Mouse (Mus musculus): ENCODE measurements around the gene Gm45062. TPM values are rescaled to one million over a fixed set of nuclear protein-coding genes. Genes with fewer than 3 reads are reported as not detected.

Gm45062 gene
- polyA plus RNA-seq, 1 experiment from 2014 or later, result 4.2 TPM

DNA sequence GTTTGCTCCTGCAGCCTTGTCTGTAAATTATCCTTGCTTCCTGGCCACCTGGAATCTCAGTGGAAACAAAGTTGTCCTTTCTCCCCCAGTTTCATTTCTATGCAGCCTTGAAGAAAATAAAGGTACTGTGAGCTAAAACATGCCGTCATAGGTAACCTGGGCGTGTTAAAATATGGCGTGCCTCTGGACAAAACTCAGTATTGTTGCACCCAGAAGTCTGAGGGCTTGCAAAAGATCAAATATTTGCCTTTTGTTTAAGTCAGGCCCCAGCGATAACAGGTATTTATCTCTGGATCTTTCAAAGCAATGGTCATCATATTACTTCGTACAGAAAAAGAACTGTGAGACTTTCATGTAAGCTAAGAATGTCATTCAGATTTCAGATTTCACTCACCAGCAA is 206.7 kb downstream of the Gm45062 start:
- no peaks in the 10 kb centered on the region for H3K36me3 ChIP-seq (ENCODE audit: control insufficient read depth, insufficient read depth, low read length)
- H3K9me3 ChIP-seq (ENCODE audit: control insufficient read depth, low read length), result no peaks in the 10 kb centered on the region
- H3K4me2 ChIP-seq (ENCODE audit: low read length), result no peak overlapping the region
- no peak overlapping the region for H3K4me3 ChIP-seq (ENCODE audit: control insufficient read depth in 1 of 2, insufficient read depth in 1 of 2, low read depth in 1 of 2, low read length in 2 of 2)
- H3K27me3 ChIP-seq (ENCODE audit: control insufficient read depth, insufficient read depth, low read length), result no peaks in the 10 kb centered on the region
- no peak overlapping the region for H3K27ac ChIP-seq (replicated peaks in 1 of 2; ENCODE audit: control insufficient read depth in 1 of 2, insufficient read depth in 1 of 2, low read depth in 2 of 2, low read length in 2 of 2)
- H3K4me1 ChIP-seq (ENCODE audit: control insufficient read depth in 2 of 2, insufficient read depth in 2 of 2, low read length in 2 of 2), result no peaks in the 10 kb centered on the region; a peak in 1 of 4 replicates
- WGBS, result 88% methylated on average over 5 of the region's 5 CpGs
- no peak for ATAC-seq (ENCODE audit: insufficient number of reproducible peaks, insufficient read depth, low FRiP score, low read depth)
- H3K9ac ChIP-seq (ENCODE audit: low read length), result no peak overlapping the region

DNA sequence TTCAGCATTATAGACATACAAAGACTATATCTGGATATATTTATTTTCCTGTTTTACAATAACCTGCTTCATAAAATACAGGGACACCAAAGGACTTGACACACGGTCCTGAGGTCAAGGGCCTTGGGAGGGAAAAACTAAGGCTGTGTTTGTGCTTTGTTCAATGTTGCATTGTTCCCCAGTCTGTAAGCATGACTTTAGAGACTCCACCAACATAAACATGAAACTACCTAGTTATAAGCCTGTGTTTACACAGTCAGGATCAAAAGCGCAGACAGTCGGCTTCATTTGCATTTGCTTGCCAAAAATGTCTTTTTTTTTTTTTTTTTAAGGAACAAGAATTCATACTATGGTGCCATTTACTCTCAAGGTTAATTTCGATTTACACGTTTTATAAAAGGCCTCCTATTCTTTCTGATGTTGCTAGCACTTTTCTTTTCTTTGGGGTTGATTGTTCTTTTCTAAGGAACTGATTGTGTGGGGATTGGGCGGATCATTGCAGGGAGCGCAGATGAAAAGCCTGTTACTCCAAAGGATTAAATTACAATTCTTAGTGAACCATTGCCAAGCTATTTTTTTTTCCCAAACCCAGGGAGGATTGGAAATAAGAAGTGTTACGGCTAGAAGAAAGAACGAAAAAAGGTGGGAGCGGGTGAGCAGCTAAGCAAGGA is 208.6 kb downstream of the Gm45062 start:
- 83% methylated on average over 10 of the region's 10 CpGs for WGBS
- no peaks in the 10 kb centered on the region for H3K27me3 ChIP-seq (ENCODE audit: control insufficient read depth, insufficient read depth, low read length)
- no peaks in the 10 kb centered on the region for H3K36me3 ChIP-seq (ENCODE audit: control insufficient read depth, insufficient read depth, low read length)
- no peak overlapping the region for H3K9ac ChIP-seq (ENCODE audit: low read length)
- H3K4me1 ChIP-seq (ENCODE audit: control insufficient read depth in 2 of 2, insufficient read depth in 2 of 2, low read length in 2 of 2), result peaks cover 0 to 4% of the 10 kb centered on the region in 2 experiments; a peak in 3 of 4 replicates
- no peak for ATAC-seq (ENCODE audit: insufficient number of reproducible peaks, insufficient read depth, low FRiP score, low read depth)
- no peak overlapping the region for H3K4me2 ChIP-seq (ENCODE audit: low read length)
- H3K27ac ChIP-seq (replicated peaks in 1 of 2; ENCODE audit: control insufficient read depth in 1 of 2, insufficient read depth in 1 of 2, low read depth in 2 of 2, low read length in 2 of 2), result no peak overlapping the region
- H3K9me3 ChIP-seq (ENCODE audit: control insufficient read depth, low read length), result no peaks in the 10 kb centered on the region
- H3K4me3 ChIP-seq (ENCODE audit: control insufficient read depth in 1 of 2, insufficient read depth in 1 of 2, low read depth in 1 of 2, low read length in 2 of 2), result no peak overlapping the region

DNA sequence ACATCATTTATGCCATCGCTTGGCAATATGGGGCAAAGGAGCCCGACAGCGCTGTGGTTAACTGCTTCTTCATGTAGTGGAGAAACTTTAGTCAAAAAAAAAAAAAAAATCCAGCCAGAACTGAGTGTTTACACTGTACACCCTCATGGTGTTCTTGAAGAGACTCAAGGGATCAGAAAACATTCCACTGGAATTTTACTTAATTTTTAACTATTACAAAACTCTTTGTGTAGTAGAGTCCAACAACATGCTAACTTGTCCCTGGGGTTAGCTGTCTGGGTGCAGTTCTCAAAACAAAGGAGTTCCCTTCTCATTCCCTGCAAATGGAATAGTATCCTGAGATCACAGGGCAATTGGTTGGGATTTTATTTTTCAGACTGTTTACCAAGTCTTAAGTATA is 210.7 kb downstream of the Gm45062 start:
- H3K9ac ChIP-seq (ENCODE audit: low read length), result no peak overlapping the region
- H3K27me3 ChIP-seq (ENCODE audit: control insufficient read depth, insufficient read depth, low read length), result no peaks in the 10 kb centered on the region
- WGBS, result 94% methylated on average over 3 of the region's 3 CpGs
- H3K4me1 ChIP-seq (ENCODE audit: control insufficient read depth in 2 of 2, insufficient read depth in 2 of 2, low read length in 2 of 2), result peaks cover 9 to 20% of the 10 kb centered on the region in 2 experiments
- H3K4me3 ChIP-seq (ENCODE audit: control insufficient read depth in 1 of 2, insufficient read depth in 1 of 2, low read depth in 1 of 2, low read length in 2 of 2), result no peak overlapping the region
- no peak overlapping the region for H3K4me2 ChIP-seq (ENCODE audit: low read length)
- H3K27ac ChIP-seq (replicated peaks in 1 of 2; ENCODE audit: control insufficient read depth in 1 of 2, insufficient read depth in 1 of 2, low read depth in 2 of 2, low read length in 2 of 2), result no peak overlapping the region
- no peak for ATAC-seq (ENCODE audit: insufficient number of reproducible peaks, insufficient read depth, low FRiP score, low read depth)
- H3K9me3 ChIP-seq (ENCODE audit: control insufficient read depth, low read length), result no peaks in the 10 kb centered on the region
- H3K36me3 ChIP-seq (ENCODE audit: control insufficient read depth, insufficient read depth, low read length), result no peaks in the 10 kb centered on the region

DNA sequence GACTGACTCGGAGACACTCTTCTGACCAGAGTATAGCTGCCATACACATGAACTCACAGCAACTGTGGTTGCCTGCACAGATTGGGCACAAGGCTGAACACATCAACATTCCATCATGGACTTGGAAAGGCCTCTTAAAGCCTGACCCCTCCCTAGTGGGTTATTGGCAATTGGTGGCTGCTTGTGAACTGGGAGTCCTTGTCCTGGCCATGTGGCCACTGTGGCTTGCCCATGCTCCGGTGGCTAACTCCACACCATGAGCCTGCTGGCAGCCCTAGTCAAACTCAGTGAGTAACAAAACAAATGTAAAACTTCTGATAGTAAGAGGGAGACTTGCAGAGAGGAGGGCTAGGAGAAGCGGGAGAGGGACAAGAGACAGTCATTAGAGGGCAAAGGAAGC is 212.9 kb downstream of the Gm45062 start:
- no peaks in the 10 kb centered on the region for H3K36me3 ChIP-seq (ENCODE audit: control insufficient read depth, insufficient read depth, low read length)
- no peak overlapping the region for H3K9ac ChIP-seq (ENCODE audit: low read length)
- no peak overlapping the region for H3K4me2 ChIP-seq (ENCODE audit: low read length)
- H3K9me3 ChIP-seq (ENCODE audit: control insufficient read depth, low read length), result no peaks in the 10 kb centered on the region
- peaks cover 9 to 20% of the 10 kb centered on the region in 2 experiments for H3K4me1 ChIP-seq (ENCODE audit: control insufficient read depth in 2 of 2, insufficient read depth in 2 of 2, low read length in 2 of 2)
- no peak overlapping the region for H3K4me3 ChIP-seq (ENCODE audit: control insufficient read depth in 1 of 2, insufficient read depth in 1 of 2, low read depth in 1 of 2, low read length in 2 of 2)
- H3K27ac ChIP-seq (replicated peaks in 1 of 2; ENCODE audit: control insufficient read depth in 1 of 2, insufficient read depth in 1 of 2, low read depth in 2 of 2, low read length in 2 of 2), result no peak overlapping the region
- no peak for ATAC-seq (ENCODE audit: insufficient number of reproducible peaks, insufficient read depth, low FRiP score, low read depth)
- 80% methylated on average over 3 of the region's 3 CpGs for WGBS
- no peaks in the 10 kb centered on the region for H3K27me3 ChIP-seq (ENCODE audit: control insufficient read depth, insufficient read depth, low read length)

DNA sequence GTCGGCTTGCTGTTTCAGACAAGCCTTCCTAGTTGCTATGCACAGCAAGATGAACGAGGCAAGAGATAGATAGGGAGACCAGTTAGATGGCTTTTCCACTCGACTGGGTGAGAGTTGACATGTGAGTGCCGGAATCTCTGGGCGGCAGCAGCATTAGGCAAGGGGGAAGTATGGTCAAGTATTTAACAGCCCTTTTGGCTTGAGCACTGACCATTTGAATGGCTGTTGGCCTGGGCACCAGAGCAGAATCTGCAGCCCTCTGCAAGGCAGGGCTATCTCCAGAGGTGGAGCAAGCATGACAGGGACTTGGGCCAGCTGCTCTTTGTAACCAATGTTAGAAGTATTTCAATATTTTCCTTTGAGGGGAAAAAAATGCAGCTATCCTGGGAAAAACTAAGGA is 213.7 kb downstream of the Gm45062 start:
- Histone ChIP-seq H3K4me2 (ENCODE audit: low read length) (peak overlapping the region; percentile 7), H3K27ac (replicated peaks in 1 of 2; ENCODE audit: control insufficient read depth in 1 of 2, insufficient read depth in 1 of 2, low read depth in 2 of 2, low read length in 2 of 2) (peak overlapping the region; percentile 6 to 30; a peak in 3 of 4 replicates), H3K27me3 (ENCODE audit: control insufficient read depth, insufficient read depth, low read length) (no peaks in the 10 kb centered on the region), H3K9ac (ENCODE audit: low read length) (no peak overlapping the region), H3K36me3 (ENCODE audit: control insufficient read depth, insufficient read depth, low read length) (no peaks in the 10 kb centered on the region), H3K4me3 (ENCODE audit: control insufficient read depth in 1 of 2, insufficient read depth in 1 of 2, low read depth in 1 of 2, low read length in 2 of 2) (no peak overlapping the region), H3K9me3 (ENCODE audit: control insufficient read depth, low read length) (no peaks in the 10 kb centered on the region), H3K4me1 (ENCODE audit: control insufficient read depth in 2 of 2, insufficient read depth in 2 of 2, low read length in 2 of 2) (peaks cover 9 to 20% of the 10 kb centered on the region in 2 experiments)
- no peak for ATAC-seq (ENCODE audit: insufficient number of reproducible peaks, insufficient read depth, low FRiP score, low read depth)
- WGBS, result 6% methylated on average over 5 of the region's 5 CpGs

DNA sequence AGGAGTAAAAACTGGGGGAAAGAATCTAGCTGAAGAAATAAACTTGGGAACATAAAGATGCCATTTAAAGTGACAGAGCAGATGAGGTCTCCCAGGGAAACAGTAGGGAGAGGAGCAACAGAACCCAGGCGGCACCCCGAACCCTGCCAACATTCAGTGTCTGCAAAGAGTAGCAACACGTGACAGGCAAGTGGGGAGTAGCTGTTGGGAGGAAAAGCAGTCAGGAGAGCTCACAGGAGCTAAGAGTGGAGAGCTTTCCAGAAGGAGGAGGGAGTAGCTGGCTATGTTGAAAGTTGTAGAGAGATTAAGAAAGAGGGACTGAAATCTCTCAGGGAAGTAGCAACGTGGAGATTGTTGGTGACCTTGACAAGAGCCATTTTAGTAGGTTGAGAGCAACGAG is 214.2 kb downstream of the Gm45062 start:
- Histone ChIP-seq H3K4me2 (ENCODE audit: low read length) (no peak overlapping the region), H3K4me3 (ENCODE audit: control insufficient read depth in 1 of 2, insufficient read depth in 1 of 2, low read depth in 1 of 2, low read length in 2 of 2) (no peak overlapping the region), H3K9ac (ENCODE audit: low read length) (no peak overlapping the region), H3K36me3 (ENCODE audit: control insufficient read depth, insufficient read depth, low read length) (no peaks in the 10 kb centered on the region), H3K4me1 (ENCODE audit: control insufficient read depth in 2 of 2, insufficient read depth in 2 of 2, low read length in 2 of 2) (peaks cover 9 to 20% of the 10 kb centered on the region in 2 experiments), H3K27me3 (ENCODE audit: control insufficient read depth, insufficient read depth, low read length) (no peaks in the 10 kb centered on the region), H3K9me3 (ENCODE audit: control insufficient read depth, low read length) (no peaks in the 10 kb centered on the region), H3K27ac (replicated peaks in 1 of 2; ENCODE audit: control insufficient read depth in 1 of 2, insufficient read depth in 1 of 2, low read depth in 2 of 2, low read length in 2 of 2) (peak overlapping the region; percentile 6 to 49)
- no peak for ATAC-seq (ENCODE audit: insufficient number of reproducible peaks, insufficient read depth, low FRiP score, low read depth)
- WGBS, result 10% methylated on average over 5 of the region's 5 CpGs

DNA sequence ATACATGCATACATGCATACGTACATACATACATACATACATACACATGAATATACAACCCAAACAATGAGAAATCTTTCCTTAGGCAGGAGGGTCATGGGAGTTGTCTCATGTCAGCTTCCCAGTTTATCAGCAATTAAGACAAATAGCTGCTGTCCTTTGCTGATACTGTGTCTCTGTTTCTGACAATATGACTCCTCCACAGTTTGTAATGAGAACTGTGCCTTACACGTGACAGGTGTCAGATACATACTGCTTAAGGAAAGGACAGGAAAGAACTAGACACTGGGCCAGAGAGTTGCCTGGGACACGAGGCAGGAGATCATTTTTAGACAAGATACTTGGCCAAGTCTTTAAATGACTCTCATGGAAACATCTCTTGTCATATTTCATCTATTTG is 215.1 kb downstream of the Gm45062 start:
- Histone ChIP-seq H3K27ac (replicated peaks in 1 of 2; ENCODE audit: control insufficient read depth in 1 of 2, insufficient read depth in 1 of 2, low read depth in 2 of 2, low read length in 2 of 2) (0 out of 4 replicates have a peak overlapping the region, but pooled peaks of 1 of the 2 experiments have one; percentile 49), H3K4me3 (ENCODE audit: control insufficient read depth in 1 of 2, insufficient read depth in 1 of 2, low read depth in 1 of 2, low read length in 2 of 2) (no peak overlapping the region)
- no peak for ATAC-seq (ENCODE audit: insufficient number of reproducible peaks, insufficient read depth, low FRiP score, low read depth)

DNA sequence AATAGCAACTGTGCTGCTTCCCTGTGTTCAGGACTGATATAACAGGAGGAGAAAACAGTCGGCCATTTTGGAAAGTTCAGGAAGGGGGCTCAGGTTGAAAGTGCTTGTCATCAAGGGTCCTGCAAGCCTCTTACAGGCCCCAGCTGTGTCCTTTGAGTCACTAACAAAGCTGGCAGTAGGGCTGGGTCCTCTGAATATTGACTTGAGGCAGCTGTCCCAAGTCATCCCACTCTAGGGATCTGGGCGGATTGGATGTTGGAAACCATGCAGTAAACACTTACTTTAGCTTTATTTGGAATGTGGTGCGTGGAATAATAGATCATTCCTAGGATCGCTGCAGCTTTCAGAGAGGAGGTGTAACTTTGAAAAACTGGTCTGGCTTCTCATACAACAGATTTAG is 215.6 kb downstream of the Gm45062 start:
- no peaks in the 10 kb centered on the region for H3K27me3 ChIP-seq (ENCODE audit: control insufficient read depth, insufficient read depth, low read length)
- no peak overlapping the region for H3K27ac ChIP-seq (replicated peaks in 1 of 2; ENCODE audit: control insufficient read depth in 1 of 2, insufficient read depth in 1 of 2, low read depth in 2 of 2, low read length in 2 of 2)
- H3K9me3 ChIP-seq (ENCODE audit: control insufficient read depth, low read length), result no peaks in the 10 kb centered on the region
- no peak overlapping the region for H3K4me2 ChIP-seq (ENCODE audit: low read length)
- H3K4me1 ChIP-seq (ENCODE audit: control insufficient read depth in 2 of 2, insufficient read depth in 2 of 2, low read length in 2 of 2), result peaks cover 9 to 20% of the 10 kb centered on the region in 2 experiments
- WGBS, result 79% methylated on average over 4 of the region's 4 CpGs
- no peaks in the 10 kb centered on the region for H3K36me3 ChIP-seq (ENCODE audit: control insufficient read depth, insufficient read depth, low read length)
- ATAC-seq (ENCODE audit: insufficient number of reproducible peaks, insufficient read depth, low FRiP score, low read depth), result no peak
- H3K9ac ChIP-seq (ENCODE audit: low read length), result no peak overlapping the region
- no peak overlapping the region for H3K4me3 ChIP-seq (ENCODE audit: control insufficient read depth in 1 of 2, insufficient read depth in 1 of 2, low read depth in 1 of 2, low read length in 2 of 2)

More for the DNA sequence above, 215.1 kb downstream of the Gm45062 start:
- H3K4me2 ChIP-seq (ENCODE audit: low read length), result no peak overlapping the region
- 60% methylated on average over 3 of the region's 3 CpGs for WGBS
- no peak overlapping the region for H3K9ac ChIP-seq (ENCODE audit: low read length)
- H3K36me3 ChIP-seq (ENCODE audit: control insufficient read depth, insufficient read depth, low read length), result no peaks in the 10 kb centered on the region
- H3K4me1 ChIP-seq (ENCODE audit: control insufficient read depth in 2 of 2, insufficient read depth in 2 of 2, low read length in 2 of 2), result peaks cover 9 to 20% of the 10 kb centered on the region in 2 experiments
- no peaks in the 10 kb centered on the region for H3K27me3 ChIP-seq (ENCODE audit: control insufficient read depth, insufficient read depth, low read length)
- no peaks in the 10 kb centered on the region for H3K9me3 ChIP-seq (ENCODE audit: control insufficient read depth, low read length)
